In genomic region chr5:100221005-100221583, GRCm38 (mm10) we compare ENCODE assay signal across 11 mouse cellular contexts.
A peak's percentile ranks its signal among the peaks of the same experiment; 100 is the strongest.
DNase-seq lines count a peak whose midpoint lies in the region; ATAC-seq and TF ChIP-seq lines count a peak whose summit lies in the region.
"Had no signal": no experiment of that assay in that cellular context is flagged by ENCODE, and none has a peak within 500 bp of the region (broad histone marks: within the 10 kb centered on the region; RNA-seq: fewer than 3 reads in every experiment).

No protein-coding gene starts in this region.

- no peak overlapping the region for H3K4me3 ChIP-seq in stomach, postnatal 0 days (ENCODE audit: low read depth, low read length)

- ATAC-seq in frontal cortex, adult (ENCODE audit: low TSS enrichment), result peak; percentile 82
- ATAC-seq in stomach, postnatal 0 days (ENCODE audit: low FRiP score, low TSS enrichment), result no peak

- 56% methylated on average over 10 of the region's 10 CpGs for WGBS in stomach, postnatal 0 days

- H3K4me1 ChIP-seq in stomach, postnatal 0 days (replicated peaks; ENCODE audit: control insufficient read depth, insufficient read depth), result no peaks in the 10 kb centered on the region

- no peaks in the 10 kb centered on the region for H3K9me3 ChIP-seq in stomach, postnatal 0 days (ENCODE audit: control insufficient read depth, low read length)

- no peak for TF ChIP-seq EP300 in stomach, postnatal 0 days (optimal IDR thresholded peaks at IDR 0.05)

- H3K27ac ChIP-seq in stomach, postnatal 0 days (replicated peaks), result no peak overlapping the region
- H3K27ac ChIP-seq: macrophage had no signal

- no peaks in the 10 kb centered on the region for H3K27me3 ChIP-seq in stomach, postnatal 0 days (ENCODE audit: control insufficient read depth, insufficient read depth, low read length)

- no peaks in the 10 kb centered on the region for H3K36me3 ChIP-seq in stomach, postnatal 0 days (ENCODE audit: control insufficient read depth, insufficient read depth, low read length)

- TF ChIP-seq CTCF in stomach, postnatal 0 days (IDR thresholded peaks at IDR 0.05; ENCODE audit: low read depth), result peak; percentile 32; the same call in 1 of the 2 replicates

- DNase-seq in frontal cortex, postnatal 14 days (ENCODE audit: low spot score in 2 of 2), result no peak
- DNase-seq in kidney, adult 11 months, result peak; percentile 28
- no peak for DNase-seq in kidney, adult 18-20 months
- DNase-seq in right cerebral cortex, adult 2 months (ENCODE audit: low spot score in 2 of 2), result peak; percentile 44 to 48
- DNase-seq in right cerebral cortex, postnatal 10 days (ENCODE audit: low spot score in 2 of 2), result no peak
- no peak for DNase-seq in stomach, postnatal 0 days (ENCODE audit: low spot score)
- no peak for DNase-seq in retina, postnatal 1 day
- DNase-seq: adrenal gland, postnatal 36 days; cerebellum, adult 9-11 months had no signal

- no peak overlapping the region for H3K4me2 ChIP-seq in stomach, postnatal 0 days (replicated peaks; ENCODE audit: low read depth)

- no peak overlapping the region for H3K9ac ChIP-seq in stomach, postnatal 0 days (ENCODE audit: low read length)

Comparison
In these comparisons a context has a peak if more than half of its experiments do, and no peak if none do; other contexts are left out.
1. DNase-seq: peak in kidney, adult 11 months (single experiment) and right cerebral cortex, adult 2 months (2 of 2); none in frontal cortex, postnatal 14 days (0 of 2), kidney, adult 18-20 months (single experiment), right cerebral cortex, postnatal 10 days (0 of 2), stomach, postnatal 0 days (single experiment) and retina, postnatal 1 day (single experiment).